Mouse (Mus musculus): ENCODE measurements around the gene Etnk2. TPM values are rescaled to one million over a fixed set of nuclear protein-coding genes. Genes with fewer than 3 reads are reported as not detected.

Gene Etnk2
- polyA plus RNA-seq, 1 experiment: 3.3 TPM

GRCm38 (mm10) chr1:133407436-133407835, 44.1 kb downstream of the Etnk2 start:
- no peak overlapping the region for H3K27ac ChIP-seq (ENCODE audit: insufficient read depth, low read length)

GRCm38 (mm10) chr1:133408321-133408720, 44.9 kb downstream of the Etnk2 start:
- no peak overlapping the region for H3K27ac ChIP-seq (ENCODE audit: insufficient read depth, low read length)
- H3K9me3 ChIP-seq (replicated peaks; ENCODE audit: control insufficient read depth, insufficient read depth, low read length, poor library complexity, severe bottlenecking): no peaks in the 10 kb centered on the region
- TF ChIP-seq EP300 (IDR thresholded peaks at IDR 0.05; ENCODE audit: insufficient read depth, low read depth, low read length) (no peak), CTCF (IDR thresholded peaks at IDR 0.05; ENCODE audit: low read depth, low read length) (no peak), POLR2A (IDR thresholded peaks at IDR 0.05; ENCODE audit: insufficient read depth, low read length) (no peak)
- no peak overlapping the region for H3K4me3 ChIP-seq (ENCODE audit: low read depth, low read length)
- H3K9ac ChIP-seq (ENCODE audit: low read depth, poor library complexity, severe bottlenecking): no peak overlapping the region
- H3K36me3 ChIP-seq (ENCODE audit: control insufficient read depth, insufficient read depth, low read length, poor library complexity, severe bottlenecking): no peaks in the 10 kb centered on the region
- H3K4me1 ChIP-seq (ENCODE audit: control insufficient read depth, insufficient read depth, low read length): peaks cover 10% of the 10 kb centered on the region
- no peaks in the 10 kb centered on the region for H3K27me3 ChIP-seq (ENCODE audit: control insufficient read depth, insufficient read depth, low read length, poor library complexity, severe bottlenecking)

More at GRCm38 (mm10) chr1:133407436-133407835, 44.1 kb downstream of the Etnk2 start:
- Histone ChIP-seq H3K27me3 (ENCODE audit: control insufficient read depth, insufficient read depth, low read length, poor library complexity, severe bottlenecking) (no peaks in the 10 kb centered on the region), H3K4me1 (ENCODE audit: control insufficient read depth, insufficient read depth, low read length) (peaks cover 8% of the 10 kb centered on the region), H3K4me3 (ENCODE audit: low read depth, low read length) (no peak overlapping the region), H3K9me3 (replicated peaks; ENCODE audit: control insufficient read depth, insufficient read depth, low read length, poor library complexity, severe bottlenecking) (no peaks in the 10 kb centered on the region), H3K36me3 (ENCODE audit: control insufficient read depth, insufficient read depth, low read length, poor library complexity, severe bottlenecking) (no peaks in the 10 kb centered on the region), H3K9ac (ENCODE audit: low read depth, poor library complexity, severe bottlenecking) (no peak overlapping the region)
- TF ChIP-seq EP300 (IDR thresholded peaks at IDR 0.05; ENCODE audit: insufficient read depth, low read depth, low read length) (no peak), CTCF (IDR thresholded peaks at IDR 0.05; ENCODE audit: low read depth, low read length) (no peak), POLR2A (IDR thresholded peaks at IDR 0.05; ENCODE audit: insufficient read depth, low read length) (no peak)

DNA sequence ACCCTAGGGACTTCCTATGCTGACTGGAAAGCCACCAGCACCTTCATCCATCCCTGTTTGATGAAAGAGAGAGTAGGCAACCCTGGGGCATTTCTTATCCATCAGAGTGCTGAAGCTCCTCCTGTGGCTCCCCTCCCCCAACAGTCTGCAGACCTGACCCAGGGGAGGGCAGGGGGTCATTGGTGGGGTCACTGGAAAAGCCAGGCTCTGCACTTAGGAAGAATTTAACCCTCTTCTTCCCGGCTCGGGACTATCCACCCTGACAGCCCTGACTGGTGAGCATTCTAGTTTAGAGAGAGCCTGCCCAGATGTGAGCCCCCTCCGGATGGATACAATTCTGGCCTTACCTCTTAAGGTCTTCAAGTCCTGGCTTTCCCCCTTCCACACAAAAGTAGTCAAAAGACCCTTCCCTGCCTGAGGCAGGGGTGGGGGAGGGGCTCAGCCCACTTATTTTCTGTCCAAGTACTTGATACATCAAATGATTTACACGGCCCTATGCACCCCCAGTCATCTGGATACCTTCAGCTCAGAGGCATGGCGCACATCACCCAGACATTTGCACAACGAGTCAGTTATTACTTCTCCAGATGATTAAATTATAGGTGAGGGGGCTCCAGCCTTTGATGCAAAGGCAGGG, 45.6 kb downstream of the Etnk2 start:
- H3K9ac ChIP-seq (ENCODE audit: low read depth, poor library complexity, severe bottlenecking): no peak overlapping the region
- H3K4me3 ChIP-seq (ENCODE audit: low read depth, low read length): no peak overlapping the region
- H3K36me3 ChIP-seq (ENCODE audit: control insufficient read depth, insufficient read depth, low read length, poor library complexity, severe bottlenecking): no peaks in the 10 kb centered on the region
- H3K27me3 ChIP-seq (ENCODE audit: control insufficient read depth, insufficient read depth, low read length, poor library complexity, severe bottlenecking): no peaks in the 10 kb centered on the region
- TF ChIP-seq POLR2A (IDR thresholded peaks at IDR 0.05; ENCODE audit: insufficient read depth, low read length) (no peak), EP300 (IDR thresholded peaks at IDR 0.05; ENCODE audit: insufficient read depth, low read depth, low read length) (peak; percentile 78)
- no peaks in the 10 kb centered on the region for H3K9me3 ChIP-seq (replicated peaks; ENCODE audit: control insufficient read depth, insufficient read depth, low read length, poor library complexity, severe bottlenecking)
- H3K4me1 ChIP-seq (ENCODE audit: control insufficient read depth, insufficient read depth, low read length): peaks cover 11% of the 10 kb centered on the region
- H3K27ac ChIP-seq (ENCODE audit: insufficient read depth, low read length): no peak overlapping the region

DNA sequence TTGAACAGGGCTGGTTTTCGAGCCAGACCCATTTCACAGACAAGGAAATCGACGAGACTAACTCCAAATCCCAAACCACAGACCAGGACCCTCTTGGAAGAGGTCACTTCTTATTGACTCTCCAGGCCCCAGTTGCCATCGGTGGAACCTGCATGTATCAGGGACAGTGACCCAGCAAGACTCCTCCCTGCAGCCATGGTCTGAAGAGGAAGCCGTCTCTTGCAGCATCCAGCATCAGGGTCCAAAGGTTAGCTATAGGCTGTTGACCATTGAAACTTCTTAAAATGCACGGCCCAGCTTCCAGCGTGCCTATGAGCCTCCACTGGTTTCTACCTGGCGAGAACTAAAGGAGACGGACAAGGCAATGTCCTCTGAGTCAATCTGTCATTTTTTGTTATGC, 46.4 kb downstream of the Etnk2 start:
- H3K9ac ChIP-seq (ENCODE audit: low read depth, poor library complexity, severe bottlenecking): no peak overlapping the region
- TF ChIP-seq POLR2A (IDR thresholded peaks at IDR 0.05; ENCODE audit: insufficient read depth, low read length) (no peak), EP300 (IDR thresholded peaks at IDR 0.05; ENCODE audit: insufficient read depth, low read depth, low read length) (no peak), CTCF (IDR thresholded peaks at IDR 0.05; ENCODE audit: low read depth, low read length) (no peak)
- H3K4me1 ChIP-seq (ENCODE audit: control insufficient read depth, insufficient read depth, low read length): peaks cover 11% of the 10 kb centered on the region
- H3K9me3 ChIP-seq (replicated peaks; ENCODE audit: control insufficient read depth, insufficient read depth, low read length, poor library complexity, severe bottlenecking): no peaks in the 10 kb centered on the region
- no peak overlapping the region for H3K27ac ChIP-seq (ENCODE audit: insufficient read depth, low read length)
- no peaks in the 10 kb centered on the region for H3K27me3 ChIP-seq (ENCODE audit: control insufficient read depth, insufficient read depth, low read length, poor library complexity, severe bottlenecking)
- no peaks in the 10 kb centered on the region for H3K36me3 ChIP-seq (ENCODE audit: control insufficient read depth, insufficient read depth, low read length, poor library complexity, severe bottlenecking)
- H3K4me3 ChIP-seq (ENCODE audit: low read depth, low read length): no peak overlapping the region

- H3K4me3 ChIP-seq (ENCODE audit: low read depth, low read length): no peak overlapping the region
- H3K9ac ChIP-seq (ENCODE audit: low read depth, poor library complexity, severe bottlenecking): no peak overlapping the region
- H3K27ac ChIP-seq (ENCODE audit: insufficient read depth, low read length): peak overlapping the region; percentile 44
- no peak for TF ChIP-seq CTCF (IDR thresholded peaks at IDR 0.05; ENCODE audit: low read depth, low read length)
- TF ChIP-seq EP300 (IDR thresholded peaks at IDR 0.05; ENCODE audit: insufficient read depth, low read depth, low read length): no peak
- no peak for TF ChIP-seq POLR2A (IDR thresholded peaks at IDR 0.05; ENCODE audit: insufficient read depth, low read length)
- H3K9me3 ChIP-seq (replicated peaks; ENCODE audit: control insufficient read depth, insufficient read depth, low read length, poor library complexity, severe bottlenecking): no peaks in the 10 kb centered on the region
- peaks cover 22% of the 10 kb centered on the region for H3K4me1 ChIP-seq (ENCODE audit: control insufficient read depth, insufficient read depth, low read length)
- no peaks in the 10 kb centered on the region for H3K36me3 ChIP-seq (ENCODE audit: control insufficient read depth, insufficient read depth, low read length, poor library complexity, severe bottlenecking)
- no peaks in the 10 kb centered on the region for H3K27me3 ChIP-seq (ENCODE audit: control insufficient read depth, insufficient read depth, low read length, poor library complexity, severe bottlenecking)
Observed at GRCm38 (mm10) chr1:133411506-133412147, 48.3 kb downstream of the Etnk2 start.

- H3K36me3 ChIP-seq (ENCODE audit: control insufficient read depth, insufficient read depth, low read length, poor library complexity, severe bottlenecking): no peaks in the 10 kb centered on the region
- no peak overlapping the region for H3K27ac ChIP-seq (ENCODE audit: insufficient read depth, low read length)
- H3K27me3 ChIP-seq (ENCODE audit: control insufficient read depth, insufficient read depth, low read length, poor library complexity, severe bottlenecking): no peaks in the 10 kb centered on the region
- peaks cover 23% of the 10 kb centered on the region for H3K4me1 ChIP-seq (ENCODE audit: control insufficient read depth, insufficient read depth, low read length)
- no peak overlapping the region for H3K4me3 ChIP-seq (ENCODE audit: low read depth, low read length)
- TF ChIP-seq CTCF (IDR thresholded peaks at IDR 0.05; ENCODE audit: low read depth, low read length) (no peak), POLR2A (IDR thresholded peaks at IDR 0.05; ENCODE audit: insufficient read depth, low read length) (no peak), EP300 (IDR thresholded peaks at IDR 0.05; ENCODE audit: insufficient read depth, low read depth, low read length) (no peak)
- no peaks in the 10 kb centered on the region for H3K9me3 ChIP-seq (replicated peaks; ENCODE audit: control insufficient read depth, insufficient read depth, low read length, poor library complexity, severe bottlenecking)
- H3K9ac ChIP-seq (ENCODE audit: low read depth, poor library complexity, severe bottlenecking): no peak overlapping the region
Observed at GRCm38 (mm10) chr1:133412941-133413340, 49.6 kb downstream of the Etnk2 start.
